Mouse (Mus musculus) heart, embryonic 13.5 days (tissue): ENCODE measurements around the gene 1110017D15Rik. TPM values are rescaled to one million over a fixed set of nuclear protein-coding genes. Genes with fewer than 3 reads are reported as not detected.

ENCODE experiments used
- ATAC-seq: fragments of 200-750 bp; cut with Nextera tagmentation; 2 replicates; pipeline ENCODE4 v1.8.0; 2017; ENCODE audit warnings: moderate TSS enrichment; ENCODE audit not compliant: insufficient number of reproducible peaks, low FRiP score, low TSS enrichment; ENCODE audit errors: extremely low read depth
- H3K27ac ChIP-seq: fragments of 300-500 bp; sonication (generic); replicated peaks from 2 replicates; pipeline ENCODE4 v1.5.1; 2015; ENCODE audit warnings: moderate library complexity, mild to moderate bottlenecking, inconsistent platforms
- H3K27me3 ChIP-seq: fragments of 300-500 bp; sonication (generic); replicated peaks from 2 replicates; pipeline ENCODE4 v1.6.1; 2015; ENCODE audit warnings: mild to moderate bottlenecking, inconsistent platforms
- H3K36me3 ChIP-seq: fragments of 300-500 bp; sonication (generic); 2 replicates; pipeline ENCODE4 v1.6.1; 2015; ENCODE audit warnings: mild to moderate bottlenecking, inconsistent platforms
- H3K4me1 ChIP-seq: fragments of 300-500 bp; sonication (generic); 2 replicates; pipeline ENCODE4 v1.6.1; 2015; ENCODE audit warnings: inconsistent platforms
- H3K4me2 ChIP-seq: fragments of 300-500 bp; sonication (generic); 2 replicates; pipeline ENCODE4 v1.6.1; 2015; ENCODE audit warnings: inconsistent platforms, mild to moderate bottlenecking, moderate library complexity
- H3K4me3 ChIP-seq: fragments of 300-500 bp; sonication (generic); 2 replicates; pipeline ENCODE4 v1.5.1; 2015; ENCODE audit warnings: moderate library complexity, mild to moderate bottlenecking, inconsistent platforms
- H3K9ac ChIP-seq: fragments of 300-500 bp; sonication (generic); 2 replicates; pipeline ENCODE4 v1.6.1; 2015; ENCODE audit warnings: inconsistent platforms, mild to moderate bottlenecking, moderate library complexity
- H3K9me3 ChIP-seq: fragments of 300-500 bp; sonication (generic); 2 replicates; pipeline ENCODE4 v1.6.1; 2016; ENCODE audit warnings: inconsistent platforms
- WGBS: fragments of 180-500 bp; shearing (Covaris S2); methylation state at CpG from one replicate; pipeline ENCODE4 v1.1.7; 2015; ENCODE audit warnings: mixed read lengths; 5-methylcytosine and 5-hydroxymethylcytosine counted together
- polyA plus RNA-seq: library from polyadenylated mRNA; unstranded; fragments of >200 nt; fragmentation: Nextera tagmentation; extraction: Ambion mirVana; gene quantifications from 2 replicates; pipeline ENCODE4 v1.2.1, GENCODE M21; 2015

1110017D15Rik gene
- polyA plus RNA-seq, 1 experiment from 2014 or later: 0.44 TPM

DNA sequence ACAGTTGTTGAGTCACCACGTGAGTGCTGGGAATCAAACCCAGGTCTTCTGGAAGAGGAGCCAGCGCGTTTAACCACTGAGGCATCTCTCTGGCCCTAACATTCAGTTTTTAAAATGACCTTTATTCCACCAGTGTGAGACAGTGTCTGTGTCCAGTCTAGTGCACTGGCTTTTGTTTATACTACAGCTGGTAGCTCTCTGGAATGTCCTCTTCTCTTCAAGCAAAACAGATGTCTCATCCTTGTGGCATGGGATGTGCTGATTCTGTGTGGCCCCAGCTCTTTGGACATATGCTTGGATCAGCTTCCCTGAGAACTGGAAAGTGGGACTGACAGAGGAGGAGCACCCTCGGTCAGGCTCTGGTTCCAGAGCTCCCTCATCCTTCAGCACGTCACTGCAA, 17.7 kb upstream of the 1110017D15Rik start:
- Histone ChIP-seq H3K36me3 (no peaks in the 10 kb centered on the region), H3K4me1 (no peaks in the 10 kb centered on the region), H3K4me3 (no peak overlapping the region), H3K9me3 (no peaks in the 10 kb centered on the region), H3K27ac (no peak overlapping the region), H3K4me2 (no peak overlapping the region), H3K9ac (no peak overlapping the region), H3K27me3 (no peaks in the 10 kb centered on the region)
- 72% methylated on average over 5 of the region's 5 CpGs for WGBS
- no peak for ATAC-seq

DNA sequence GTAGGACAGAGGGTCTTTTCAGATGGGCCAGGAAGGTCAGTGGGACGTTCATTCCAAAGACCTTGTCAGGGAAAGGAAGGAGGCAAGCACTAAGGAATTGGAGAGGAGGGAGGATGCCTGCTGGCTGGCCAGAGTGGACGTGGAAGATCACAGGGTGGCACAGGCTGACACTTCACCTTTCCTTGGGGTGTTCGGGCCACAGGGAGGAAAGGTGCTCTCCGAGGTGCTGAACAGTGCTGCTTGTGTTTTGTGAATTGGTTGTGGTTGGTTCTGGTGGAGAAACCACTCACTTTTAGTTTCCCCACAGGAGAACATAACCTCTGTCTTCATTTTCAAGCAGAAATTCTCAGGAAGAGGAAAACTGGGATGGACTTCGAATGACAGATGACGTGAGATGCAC, 15.3 kb upstream of the 1110017D15Rik start:
- H3K9ac ChIP-seq: no peak overlapping the region
- H3K4me2 ChIP-seq: no peak overlapping the region
- no peak overlapping the region for H3K27ac ChIP-seq
- H3K9me3 ChIP-seq: no peaks in the 10 kb centered on the region
- H3K36me3 ChIP-seq: no peaks in the 10 kb centered on the region
- H3K4me1 ChIP-seq: peaks cover 15% of the 10 kb centered on the region
- no peaks in the 10 kb centered on the region for H3K27me3 ChIP-seq
- no peak overlapping the region for H3K4me3 ChIP-seq
- no peak for ATAC-seq
- 22% methylated on average over 6 of the region's 6 CpGs for WGBS

DNA sequence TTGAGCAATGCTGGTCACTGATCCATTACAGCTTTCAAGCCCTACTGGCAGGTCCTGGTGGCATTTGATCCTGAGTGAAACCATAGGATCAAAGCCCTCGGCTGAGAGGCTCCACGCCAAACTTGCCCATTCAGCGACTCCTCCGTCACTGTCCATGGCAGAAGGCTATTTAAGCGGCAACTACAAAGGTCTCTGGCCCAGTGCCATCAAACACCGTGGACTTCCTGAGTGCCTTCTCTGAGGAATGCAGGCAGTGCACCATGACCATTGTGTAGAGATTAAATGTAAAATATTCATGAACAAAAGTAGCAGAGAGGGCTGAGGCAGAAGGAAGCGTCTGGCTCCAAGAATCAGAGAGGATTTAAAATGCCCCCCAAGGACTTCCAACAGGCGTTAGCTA, 10.9 kb upstream of the 1110017D15Rik start:
- WGBS: 28% methylated on average over 8 of the region's 8 CpGs
- ATAC-seq: no peak
- no peak overlapping the region for H3K4me3 ChIP-seq

DNA sequence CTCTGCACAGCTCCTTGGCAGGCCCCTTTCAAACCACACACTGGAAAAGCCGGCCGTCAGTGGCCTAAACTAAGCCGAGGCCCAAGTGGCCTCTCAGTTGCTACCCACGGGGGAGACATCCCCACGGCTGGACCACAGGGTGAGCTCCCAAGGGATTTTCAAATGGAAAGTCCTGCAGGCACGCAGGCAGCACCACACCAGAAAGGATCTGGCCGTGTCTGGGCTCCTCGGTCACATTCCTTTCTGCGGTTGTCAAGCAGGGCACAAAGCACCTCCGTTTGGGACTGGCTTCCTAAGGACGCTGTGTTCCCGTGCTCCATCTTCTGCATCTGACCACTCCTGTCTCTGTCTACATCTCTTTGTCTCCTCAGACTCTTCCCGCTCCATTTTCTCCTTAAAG, 9.9 kb upstream of the 1110017D15Rik start:
- ATAC-seq: no peak
- 38% methylated on average over 13 of the region's 13 CpGs for WGBS
- Histone ChIP-seq H3K9ac (no peak overlapping the region), H3K4me3 (no peak overlapping the region), H3K27me3 (peaks cover 19% of the 10 kb centered on the region), H3K36me3 (no peaks in the 10 kb centered on the region), H3K4me1 (peaks cover 22% of the 10 kb centered on the region), H3K27ac (no peak overlapping the region), H3K9me3 (no peaks in the 10 kb centered on the region), H3K4me2 (peak overlapping the region; percentile 2; the same call in 1 of the 2 replicates)

More for the DNA sequence above, 10.9 kb upstream of the 1110017D15Rik start:
- Histone ChIP-seq H3K9ac (no peak overlapping the region), H3K27ac (no peak overlapping the region), H3K4me1 (peaks cover 22% of the 10 kb centered on the region), H3K9me3 (no peaks in the 10 kb centered on the region), H3K36me3 (no peaks in the 10 kb centered on the region), H3K27me3 (peaks cover 18% of the 10 kb centered on the region), H3K4me2 (no peak overlapping the region)

DNA sequence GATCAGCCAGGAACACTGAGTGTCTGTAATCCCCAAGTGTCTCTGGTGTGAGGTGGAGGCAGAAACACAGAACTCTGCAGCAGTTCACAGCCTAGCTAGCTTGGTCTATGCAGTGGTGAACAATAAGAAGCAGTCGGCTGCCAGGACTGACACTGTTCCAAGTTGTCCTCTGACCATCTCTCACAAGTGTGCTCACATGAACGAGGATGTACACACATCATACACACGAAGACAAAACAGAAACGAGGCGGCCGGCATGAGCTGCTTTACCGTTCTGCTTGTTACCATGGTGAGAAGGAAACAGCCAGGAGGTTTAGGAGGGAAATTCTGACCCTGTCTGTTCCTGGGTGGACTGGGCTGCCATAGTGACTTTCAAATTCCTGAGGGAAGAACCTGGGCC, 9.4 kb upstream of the 1110017D15Rik start:
- Histone ChIP-seq H3K9ac (no peak overlapping the region), H3K36me3 (no peaks in the 10 kb centered on the region), H3K4me2 (no peak overlapping the region), H3K4me3 (no peak overlapping the region), H3K27ac (no peak overlapping the region), H3K4me1 (peaks cover 22% of the 10 kb centered on the region), H3K9me3 (no peaks in the 10 kb centered on the region), H3K27me3 (peaks cover 24% of the 10 kb centered on the region)
- ATAC-seq: no peak
- WGBS: 67% methylated on average over 7 of the region's 7 CpGs

DNA sequence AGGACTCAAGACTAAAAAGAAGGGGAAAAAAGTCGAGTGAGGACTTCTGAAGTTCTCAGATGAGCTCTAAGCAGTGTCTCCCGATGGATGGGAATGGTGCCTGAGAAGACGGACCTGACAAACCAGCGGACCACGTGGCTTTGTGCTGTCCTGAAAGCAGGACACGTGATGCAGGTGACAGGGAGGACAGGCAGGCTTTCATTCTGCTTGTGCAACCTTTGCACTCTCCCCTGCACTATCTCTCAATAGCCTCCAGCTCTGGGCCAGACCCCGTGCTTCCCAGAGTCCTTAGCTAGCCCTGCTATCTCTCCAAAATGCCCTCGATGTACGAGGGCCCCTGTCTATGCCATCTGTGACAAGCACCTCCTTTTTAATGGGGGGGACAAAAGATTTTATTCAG, 7.7 kb upstream of the 1110017D15Rik start:
- 63% methylated on average over 9 of the region's 9 CpGs for WGBS
- Histone ChIP-seq H3K36me3 (no peaks in the 10 kb centered on the region; the same call in 1 of the 2 replicates), H3K4me3 (no peak overlapping the region), H3K4me1 (peaks cover 22% of the 10 kb centered on the region), H3K4me2 (no peak overlapping the region), H3K27ac (no peak overlapping the region), H3K9me3 (no peaks in the 10 kb centered on the region), H3K9ac (no peak overlapping the region), H3K27me3 (peaks cover 33% of the 10 kb centered on the region)
- ATAC-seq: no peak

GRCm38 (mm10) chr4:41523839-41524238, 6.7 kb upstream of the 1110017D15Rik start:
- Histone ChIP-seq H3K4me2 (no peak overlapping the region), H3K27ac (no peak overlapping the region), H3K4me1 (peaks cover 18% of the 10 kb centered on the region), H3K27me3 (peaks cover 38% of the 10 kb centered on the region), H3K4me3 (no peak overlapping the region), H3K9me3 (no peaks in the 10 kb centered on the region), H3K9ac (no peak overlapping the region), H3K36me3 (no peaks in the 10 kb centered on the region; the same call in 1 of the 2 replicates)
- ATAC-seq: no peak
- WGBS: 51% methylated on average over 7 of the region's 7 CpGs

- Histone ChIP-seq H3K4me1 (peaks cover 8% of the 10 kb centered on the region), H3K9ac (no peak overlapping the region), H3K4me3 (no peak overlapping the region), H3K36me3 (no peaks in the 10 kb centered on the region; the same call in 1 of the 2 replicates), H3K9me3 (no peaks in the 10 kb centered on the region), H3K4me2 (no peak overlapping the region), H3K27ac (no peak overlapping the region), H3K27me3 (peaks cover 38% of the 10 kb centered on the region)
- WGBS: 43% methylated on average over 5 of the region's 5 CpGs
- ATAC-seq: no peak
Observed at GRCm38 (mm10) chr4:41522788-41523187, 5.7 kb upstream of the 1110017D15Rik start.

DNA sequence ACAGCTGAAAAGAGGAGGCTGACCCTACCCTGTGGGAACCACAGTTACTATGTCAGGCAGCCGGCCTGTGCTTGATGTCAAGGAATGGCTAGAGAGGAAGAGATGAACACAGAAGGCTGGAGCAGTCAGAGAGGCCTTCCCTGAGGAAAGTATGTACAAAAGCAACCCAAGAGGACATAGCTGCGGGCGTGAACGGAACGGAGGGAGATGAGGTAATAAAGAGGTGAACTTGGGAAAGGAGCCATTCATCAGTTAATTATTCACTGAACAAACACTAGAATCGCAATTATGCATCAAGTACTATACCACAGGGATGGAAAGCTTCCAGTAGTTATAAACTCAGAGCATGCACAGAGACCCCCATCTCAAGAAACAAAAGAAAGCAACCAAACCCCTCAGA, 5.0 kb upstream of the 1110017D15Rik start:
- H3K9me3 ChIP-seq: no peaks in the 10 kb centered on the region
- no peak overlapping the region for H3K4me2 ChIP-seq
- H3K9ac ChIP-seq: no peak overlapping the region
- H3K27ac ChIP-seq: no peak overlapping the region
- no peaks in the 10 kb centered on the region; the same call in 1 of the 2 replicates for H3K36me3 ChIP-seq
- ATAC-seq: no peak
- H3K4me1 ChIP-seq: peaks cover 4% of the 10 kb centered on the region; the same call in 1 of the 2 replicates
- H3K4me3 ChIP-seq: no peak overlapping the region
- peaks cover 38% of the 10 kb centered on the region for H3K27me3 ChIP-seq
- WGBS: 80% methylated on average over 6 of the region's 6 CpGs

GRCm38 (mm10) chr4:41520641-41521040, 3.5 kb upstream of the 1110017D15Rik start:
- ATAC-seq: no peak
- Histone ChIP-seq H3K27ac (no peak overlapping the region), H3K9ac (no peak overlapping the region), H3K36me3 (no peaks in the 10 kb centered on the region; the same call in 1 of the 2 replicates), H3K9me3 (no peaks in the 10 kb centered on the region), H3K4me1 (no peaks in the 10 kb centered on the region), H3K4me3 (no peak overlapping the region), H3K4me2 (no peak overlapping the region), H3K27me3 (peaks cover 38% of the 10 kb centered on the region)
- WGBS: 28% methylated on average over 14 of the region's 14 CpGs

DNA sequence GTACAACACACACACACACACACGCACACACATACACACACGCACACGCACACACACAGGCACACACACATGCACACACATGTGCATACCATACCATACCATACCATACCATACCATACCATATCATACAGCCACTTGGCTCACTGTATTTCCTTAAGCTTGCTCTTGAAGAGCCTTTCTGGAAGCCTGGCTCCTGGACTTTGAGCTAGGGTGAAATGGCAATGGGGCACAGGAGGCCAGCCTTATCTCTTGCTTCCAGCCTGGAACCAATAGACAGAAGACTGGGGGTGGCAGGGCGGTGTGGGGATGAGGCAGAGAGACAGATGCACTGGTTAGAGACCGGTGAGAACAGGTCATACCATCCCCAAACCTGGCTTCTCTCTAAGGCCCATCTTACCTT, 2.1 kb upstream of the 1110017D15Rik start:
- no peak for ATAC-seq
- Histone ChIP-seq H3K36me3 (no peaks in the 10 kb centered on the region; the same call in 1 of the 2 replicates), H3K9me3 (no peaks in the 10 kb centered on the region), H3K27ac (no peak overlapping the region), H3K4me3 (no peak overlapping the region), H3K4me1 (no peaks in the 10 kb centered on the region), H3K27me3 (peaks cover 38% of the 10 kb centered on the region), H3K9ac (no peak overlapping the region), H3K4me2 (no peak overlapping the region)
- WGBS: 75% methylated on average over 5 of the region's 5 CpGs

DNA sequence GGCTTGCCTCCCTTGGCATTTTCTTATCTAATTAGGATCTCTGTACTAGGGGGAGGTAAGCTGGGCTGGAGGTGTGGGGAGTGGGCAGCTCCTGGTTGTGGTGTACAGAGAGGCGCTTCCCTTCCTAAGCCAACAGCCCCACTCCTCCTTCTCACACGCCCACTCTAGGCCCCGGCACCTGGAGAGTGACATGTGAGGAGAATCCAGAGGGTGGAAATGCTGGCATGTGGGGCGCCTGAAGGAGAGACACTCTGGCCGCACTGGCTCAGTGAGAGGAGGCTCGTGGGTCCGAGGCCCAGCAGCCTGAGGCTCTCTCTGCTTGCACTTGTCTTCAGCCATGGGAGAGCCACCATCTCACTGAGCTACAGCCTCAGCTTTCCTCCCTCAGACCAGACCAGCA, 1.2 kb upstream of the 1110017D15Rik start:
- Histone ChIP-seq H3K4me2 (no peak overlapping the region), H3K36me3 (no peaks in the 10 kb centered on the region; the same call in 1 of the 2 replicates), H3K4me3 (no peak overlapping the region), H3K27ac (no peak overlapping the region), H3K9me3 (no peaks in the 10 kb centered on the region), H3K27me3 (peaks cover 36% of the 10 kb centered on the region), H3K9ac (no peak overlapping the region), H3K4me1 (no peaks in the 10 kb centered on the region; the same call in 1 of the 2 replicates)
- 66% methylated on average over 7 of the region's 7 CpGs for WGBS
- ATAC-seq: no peak
